Mouse (Mus musculus) common myeloid progenitor, adult 5-6 weeks (primary cell): ENCODE results near the gene Dbndd2. TPM values are rescaled to one million over a fixed set of nuclear protein-coding genes. Genes with fewer than 3 reads are reported as not detected.

ENCODE experiments used
- ATAC-seq: replicated peaks from 2 replicates; pipeline ENCODE4 v1.8.0; 2016; ENCODE audit warnings: low read depth, mild to moderate bottlenecking, moderate TSS enrichment, inconsistent platforms; ENCODE audit not compliant: poor library complexity, severe bottlenecking
- total RNA-seq: library from RNA; stranded (forward); fragments of 200-1000, 187-1606 nt; gene quantifications from 2 replicates; pipeline ENCODE4 v1.2.3, GENCODE M21; 2017

Gene Dbndd2
- 0.18 TPM in 1 of 2 replicates, not detected in the other for total RNA-seq

- ATAC-seq: 0 out of 2 replicates have a peak, but pooled peaks have one; percentile 30
Observed at GRCm38 (mm10) chr2:164485681-164486257, at the start of gene Dbndd2. Dbndd2 (plus strand) TSS chr2:164486106.

DNA sequence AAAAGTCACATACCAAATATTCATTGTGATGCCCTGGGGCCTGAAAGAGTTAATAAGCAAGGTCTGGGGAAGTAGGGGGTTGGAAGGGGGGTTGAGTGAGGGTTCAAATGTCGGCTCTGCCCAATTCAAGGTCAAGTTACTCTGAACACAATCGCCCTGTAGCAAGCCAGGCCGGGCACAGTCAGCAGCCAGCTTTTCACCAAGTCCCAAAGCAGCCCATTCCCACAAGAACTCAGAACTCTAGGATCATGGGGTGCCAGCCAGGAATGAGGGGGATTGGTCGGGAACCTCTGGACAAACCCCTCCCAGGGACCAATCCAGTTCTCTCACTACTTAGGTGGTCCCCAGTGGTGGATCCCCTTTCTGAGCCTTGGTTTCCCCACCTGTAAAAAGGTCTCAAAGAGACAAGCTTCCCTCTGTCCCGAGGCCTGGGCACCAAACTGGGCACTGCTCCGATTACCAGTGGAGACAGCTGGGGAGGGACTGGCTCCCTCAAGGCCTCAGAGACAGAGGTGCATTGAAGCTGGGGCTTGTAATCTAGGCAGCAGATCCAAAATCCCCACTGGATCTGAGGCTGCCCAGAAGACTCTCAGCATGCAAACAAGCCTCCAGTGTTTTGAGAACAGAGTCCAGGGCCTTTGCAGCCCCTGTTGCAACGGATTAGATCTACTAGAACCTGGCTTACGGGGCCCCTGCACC, 49.5 kb upstream of the Dbndd2 start:
- no peak for ATAC-seq

DNA sequence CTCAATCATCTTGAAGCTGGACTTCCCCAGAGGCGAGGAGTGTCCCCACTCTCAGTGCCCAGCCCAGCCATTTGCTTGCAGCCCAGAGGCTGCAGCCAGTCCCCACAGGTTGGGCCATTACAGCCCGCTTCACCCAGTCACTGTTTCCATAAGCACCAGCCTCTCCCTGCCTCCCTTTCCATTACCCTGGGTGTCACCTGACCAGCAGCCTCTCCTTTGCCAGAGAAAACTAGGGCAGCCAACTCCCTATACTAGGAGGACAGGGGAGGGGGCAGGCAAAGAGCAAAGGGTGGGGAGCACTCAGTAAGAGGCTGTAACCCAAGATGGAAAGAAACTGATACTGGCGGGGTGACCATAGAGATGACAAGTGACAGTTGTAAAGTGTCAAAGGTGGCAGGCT, 48.9 kb upstream of the Dbndd2 start:
- no peak for ATAC-seq

GRCm38 (mm10) chr2:164437710-164438109, 48.2 kb upstream of the Dbndd2 start:
- ATAC-seq: no peak

GRCm38 (mm10) chr2:164438257-164438656, 47.6 kb upstream of the Dbndd2 start:
- no peak for ATAC-seq

GRCm38 (mm10) chr2:164439001-164439421, 46.9 kb upstream of the Dbndd2 start:
- ATAC-seq: no peak

- no peak for ATAC-seq
Observed at GRCm38 (mm10) chr2:164440314-164440713, 45.6 kb upstream of the Dbndd2 start.

GRCm38 (mm10) chr2:164441155-164441554, 44.8 kb upstream of the Dbndd2 start:
- ATAC-seq: peak; percentile 92

- no peak for ATAC-seq
Observed at GRCm38 (mm10) chr2:164441731-164442130, 44.2 kb upstream of the Dbndd2 start.

GRCm38 (mm10) chr2:164442315-164443050, 43.4 kb upstream of the Dbndd2 start:
- ATAC-seq: no peak

- ATAC-seq: 0 out of 2 replicates have a peak, but pooled peaks have one; percentile 19
Observed at GRCm38 (mm10) chr2:164443051-164443437, 42.9 kb upstream of the Dbndd2 start.

DNA sequence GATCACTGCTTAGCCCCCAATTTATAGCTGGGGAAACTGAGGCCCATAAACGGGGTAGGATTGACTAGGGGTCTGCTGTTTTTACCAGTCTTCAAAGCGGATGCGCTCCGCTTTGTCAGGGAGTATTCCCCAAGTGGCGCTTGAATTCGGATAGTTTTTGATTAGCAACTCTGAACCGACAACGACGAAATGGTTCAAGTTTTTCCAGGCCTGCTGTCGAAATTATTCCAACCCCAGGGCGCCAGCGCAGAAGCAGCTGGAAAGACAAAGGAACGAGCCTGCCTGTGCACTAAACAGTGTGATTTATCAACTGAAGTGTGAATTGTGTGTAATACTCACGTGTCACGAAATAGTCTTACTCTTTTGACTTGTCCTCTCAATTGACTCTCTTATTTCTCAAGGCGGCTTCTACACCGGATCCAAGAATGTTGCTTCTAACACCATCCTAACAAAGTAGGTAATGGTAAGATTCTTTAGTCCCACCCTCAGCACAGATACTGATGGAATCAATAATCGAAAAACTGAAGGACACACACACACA, 42.4 kb upstream of the Dbndd2 start, which contains the start of gene Sdc4:
Gene Sdc4 (minus strand): TSS at position 428 of the 541 bp plus-strand sequence.
- no peak for ATAC-seq

- no peak for ATAC-seq
Observed at GRCm38 (mm10) chr2:164444701-164445100, 41.2 kb upstream of the Dbndd2 start.

GRCm38 (mm10) chr2:164445399-164446085, 40.4 kb upstream of the Dbndd2 start:
- ATAC-seq: no peak

GRCm38 (mm10) chr2:164446086-164446469, 39.8 kb upstream of the Dbndd2 start:
- no peak for ATAC-seq

GRCm38 (mm10) chr2:164448140-164448539, 37.8 kb upstream of the Dbndd2 start:
- no peak for ATAC-seq

DNA sequence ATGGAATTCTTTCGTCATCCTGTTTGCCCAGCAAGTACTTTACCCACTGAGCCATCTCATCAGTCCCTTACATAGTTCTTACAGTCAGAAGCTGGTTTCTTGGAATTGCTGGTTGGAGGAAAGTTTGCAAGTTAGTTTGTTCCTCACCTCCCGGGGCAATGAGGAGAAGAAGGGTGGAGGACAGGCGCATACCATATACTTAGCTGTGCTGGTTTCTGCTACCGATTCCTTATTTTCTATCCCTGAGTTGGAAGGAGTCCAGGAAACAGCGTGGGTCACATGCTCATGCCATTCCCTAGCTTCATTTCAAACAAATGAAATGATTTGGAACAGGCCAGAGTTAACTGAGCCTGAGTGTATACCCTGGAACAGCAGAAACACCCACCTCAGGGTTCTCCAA, 37.0 kb upstream of the Dbndd2 start:
- ATAC-seq: no peak

- ATAC-seq: no peak
Observed at GRCm38 (mm10) chr2:164449341-164450042, 36.4 kb upstream of the Dbndd2 start.

DNA sequence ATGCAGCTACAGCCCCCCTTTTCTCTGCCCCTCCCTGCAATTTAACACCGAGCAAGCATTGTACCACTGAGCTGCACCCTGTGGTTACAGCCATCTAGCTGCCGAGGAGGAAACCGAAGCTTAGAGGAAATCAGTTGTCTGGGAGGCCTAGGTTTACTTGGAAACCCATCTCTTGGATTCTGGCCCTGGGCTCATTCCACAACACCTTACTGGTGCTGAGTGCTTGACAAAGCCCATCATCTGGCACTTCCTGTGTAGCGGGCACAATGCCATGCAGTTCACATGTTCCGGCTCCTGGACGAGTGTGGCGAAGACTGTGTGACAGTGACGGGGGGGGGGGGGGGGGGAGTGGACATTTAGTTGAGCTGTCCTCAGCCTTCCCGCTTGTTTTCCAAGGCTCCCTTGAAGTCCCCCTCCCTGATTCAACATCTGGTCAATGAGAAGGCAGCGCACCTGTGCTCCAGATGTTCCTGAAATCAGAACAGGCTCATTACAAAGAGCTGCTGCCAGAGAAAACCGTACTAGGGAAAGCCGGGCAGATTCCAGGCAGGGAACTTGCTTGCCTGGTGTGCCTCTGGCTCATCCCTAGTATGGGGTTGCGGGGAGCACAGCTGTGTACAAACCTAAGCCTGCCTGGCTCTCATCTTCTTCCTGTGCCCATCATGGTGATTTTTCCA, 33.8 kb upstream of the Dbndd2 start:
- no peak for ATAC-seq
